Mouse (Mus musculus) inflammation-experienced regulatory T-cells, adult 6 months (primary cell): ENCODE measurements at regions not wholly inside any gene's neighbourhood (a gene's known extent, or its start where the extent isn't known, plus 50 kb on each side); places are given as distances from the start of the nearest gene placed in this dataset.

Source experiments
- ATAC-seq: one replicate; pipeline ENCODE4 v1.8.0; 2017

GRCm38 (mm10) chr7:136707200-136708003, 187.0 kb upstream of the Mgmt start:
- ATAC-seq = no peak

- no peak for ATAC-seq
Measured at GRCm38 (mm10) chr7:136708004-136708435, 186.4 kb upstream of the Mgmt start.

DNA sequence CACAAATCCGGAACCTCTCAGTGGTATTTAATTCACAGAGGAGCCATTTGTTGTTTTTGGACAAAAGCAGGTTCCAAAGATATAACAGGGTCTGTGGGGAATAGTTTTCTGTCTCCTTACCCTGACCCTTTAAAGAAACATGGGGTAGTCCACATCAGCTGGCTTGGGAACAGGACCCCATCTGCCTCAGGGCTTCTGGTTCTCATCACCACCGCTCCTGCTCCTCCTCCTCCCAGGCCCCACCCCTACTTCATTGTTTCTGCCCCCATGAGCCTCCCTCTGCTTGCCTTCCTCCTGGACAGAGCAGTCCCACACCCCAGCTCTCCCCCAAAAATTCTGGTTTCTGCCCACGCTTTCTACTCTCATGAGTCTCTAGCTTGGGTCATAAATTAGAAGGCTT, 183.8 kb upstream of the Mgmt start:
- no peak for ATAC-seq

- no peak for ATAC-seq
Measured at GRCm38 (mm10) chr7:136712962-136713640, 181.3 kb upstream of the Mgmt start.

- no peak for ATAC-seq
Measured at GRCm38 (mm10) chr7:136727628-136728402, 166.6 kb upstream of the Mgmt start.

DNA sequence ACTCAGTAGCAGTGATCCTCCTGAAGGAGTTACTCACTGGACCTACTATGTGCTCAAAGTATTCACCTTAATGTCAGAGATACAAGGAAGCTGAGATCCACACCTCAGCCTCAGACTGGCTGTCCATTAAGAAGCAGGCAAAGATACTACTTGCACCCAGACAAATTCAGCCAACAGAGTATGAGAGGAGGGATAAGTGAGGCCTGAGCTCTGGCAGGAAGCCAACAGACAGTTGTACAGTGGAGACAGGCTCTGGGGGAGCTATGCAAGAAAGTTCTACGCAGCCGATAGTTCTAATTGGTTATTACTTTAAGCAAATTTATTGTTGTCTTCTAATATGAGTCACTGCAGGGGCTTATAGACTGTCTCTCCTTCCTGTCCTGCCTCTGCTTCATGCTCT, 152.2 kb upstream of the Mgmt start:
- no peak for ATAC-seq

DNA sequence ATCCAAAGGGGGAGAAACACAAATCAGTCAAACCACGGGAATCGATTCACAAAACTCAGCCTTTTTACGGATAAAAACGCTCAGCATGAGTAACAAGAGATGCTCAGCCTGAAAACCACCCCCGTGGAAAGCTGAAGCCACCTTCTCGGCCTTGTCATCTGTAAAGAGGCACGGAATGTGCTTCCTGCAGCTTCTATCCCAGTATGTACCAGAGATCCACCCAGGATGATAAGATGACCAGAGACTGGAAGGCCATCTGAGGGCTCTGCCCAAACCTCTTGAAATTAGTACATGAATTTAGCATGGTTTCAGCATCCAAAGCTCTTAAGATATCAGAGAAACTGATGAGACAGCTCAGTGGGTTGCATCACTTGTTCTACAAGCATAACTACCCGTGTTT, 149.0 kb upstream of the Mgmt start:
- ATAC-seq = no peak

DNA sequence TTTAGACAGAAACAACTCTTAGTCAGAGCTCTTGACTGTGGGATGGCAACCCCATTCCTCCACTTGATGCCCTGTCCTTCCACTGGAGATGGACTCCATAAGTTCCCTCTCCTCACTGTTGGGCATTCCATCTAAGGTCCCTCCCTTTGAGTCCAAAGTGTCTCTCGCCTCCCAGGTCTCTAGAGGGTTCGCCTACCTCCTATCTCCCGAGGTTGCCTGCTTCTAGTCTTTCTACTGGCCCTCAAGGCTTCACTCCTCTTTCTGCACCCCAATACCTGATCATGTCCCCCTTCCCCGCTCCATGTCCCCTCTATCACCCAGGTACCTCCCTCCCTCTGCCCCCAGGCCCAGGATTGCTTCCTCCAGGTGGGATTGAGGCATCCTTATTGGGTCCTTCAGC, 142.9 kb upstream of the Mgmt start:
- ATAC-seq = no peak

- ATAC-seq = no peak
Measured at GRCm38 (mm10) chr7:136754821-136755220, 139.6 kb upstream of the Mgmt start.

DNA sequence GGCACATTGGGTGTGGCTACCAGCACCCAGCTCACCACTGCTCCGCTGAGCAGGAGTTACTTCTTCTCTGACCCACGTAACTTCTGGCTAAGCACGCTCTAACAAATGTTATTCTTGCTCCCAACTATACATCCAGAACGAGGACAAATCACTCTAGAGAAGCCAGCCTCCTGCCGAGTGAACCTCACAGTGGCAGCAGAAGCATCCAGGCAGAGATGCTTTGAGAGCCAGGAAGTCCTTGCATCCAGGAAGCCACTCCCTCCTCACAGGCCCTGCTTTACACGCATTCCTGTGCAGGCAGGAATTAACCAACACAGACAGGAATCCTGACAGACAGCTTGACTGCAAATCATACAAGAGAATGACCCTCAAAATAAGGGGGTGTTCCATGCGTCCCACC, 129.4 kb upstream of the Mgmt start:
- no peak for ATAC-seq

GRCm38 (mm10) chr7:136767231-136767630, 127.2 kb upstream of the Mgmt start:
- ATAC-seq = no peak

- ATAC-seq = no peak
Measured at GRCm38 (mm10) chr7:136780708-136781107, 113.7 kb upstream of the Mgmt start.

- no peak for ATAC-seq
Measured at GRCm38 (mm10) chr7:136791162-136791561, 103.3 kb upstream of the Mgmt start.

DNA sequence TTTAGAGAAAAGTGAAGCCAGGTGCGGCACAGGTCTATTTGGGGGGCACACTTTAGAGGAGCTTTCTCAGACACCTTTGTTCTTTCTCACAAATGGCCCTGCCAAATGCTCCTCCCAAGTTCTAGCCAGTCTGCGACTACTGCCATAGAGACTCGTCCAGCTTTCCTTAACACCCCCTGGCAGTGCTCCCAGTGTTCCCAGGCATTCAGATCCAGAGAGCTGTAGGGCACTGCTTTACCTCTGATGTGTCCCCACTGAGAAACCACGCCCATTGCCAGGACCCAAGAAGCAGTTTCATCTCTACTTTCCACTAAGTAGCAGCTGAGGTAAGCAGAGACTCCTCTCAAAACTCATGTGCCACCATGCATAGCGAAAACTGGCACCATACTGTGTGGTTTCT, 102.3 kb upstream of the Mgmt start:
- ATAC-seq = no peak

DNA sequence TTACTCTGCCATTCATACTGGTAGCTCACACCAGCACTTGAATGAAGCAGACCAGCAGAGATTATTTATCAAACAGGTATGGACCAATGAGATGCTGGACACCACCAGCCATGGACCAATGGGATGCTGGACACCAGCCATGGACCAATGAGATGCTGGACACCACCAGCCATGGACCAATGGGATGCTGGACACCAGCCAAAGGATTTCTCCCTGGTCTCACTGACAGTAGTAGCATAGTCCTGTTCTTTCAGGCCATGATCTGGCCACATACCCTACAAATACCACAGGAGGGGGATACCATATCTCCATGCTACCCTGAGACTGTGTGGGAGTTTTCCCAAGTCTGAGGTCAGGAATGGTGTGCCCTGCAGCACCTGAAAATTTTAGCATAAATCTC, 98.0 kb upstream of the Mgmt start:
- ATAC-seq = no peak

DNA sequence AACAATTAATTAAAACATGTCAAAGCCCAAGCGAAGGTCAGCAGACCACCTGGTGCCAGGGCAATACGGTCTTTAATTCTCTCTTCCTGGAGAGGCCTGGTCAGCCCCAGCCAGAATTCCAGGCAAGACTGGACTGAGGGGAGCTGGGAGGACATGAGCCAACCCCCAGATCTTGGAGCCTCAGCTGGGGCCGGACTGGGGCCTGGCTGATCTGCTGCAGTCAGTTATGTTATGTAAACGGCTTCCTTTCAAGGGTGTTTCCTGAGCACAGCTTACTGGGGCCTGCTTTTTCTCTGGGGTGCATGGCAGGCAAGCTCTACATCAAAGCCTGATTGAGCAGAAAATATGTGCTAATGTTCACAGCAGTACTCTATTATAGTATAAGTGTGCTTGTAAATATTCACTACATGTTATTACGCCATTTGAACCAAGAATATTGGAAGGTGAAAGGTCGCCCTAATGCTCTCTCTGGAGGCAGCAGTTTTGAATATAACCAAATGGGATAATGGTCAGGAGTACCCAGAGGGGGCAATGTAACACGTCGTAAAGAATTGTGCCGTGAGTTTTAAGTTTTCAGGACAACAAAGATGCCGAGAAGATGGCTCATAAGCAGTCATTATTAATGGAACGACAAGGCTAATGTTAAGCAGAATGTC, 96.5 kb upstream of the Mgmt start:
- no peak for ATAC-seq

DNA sequence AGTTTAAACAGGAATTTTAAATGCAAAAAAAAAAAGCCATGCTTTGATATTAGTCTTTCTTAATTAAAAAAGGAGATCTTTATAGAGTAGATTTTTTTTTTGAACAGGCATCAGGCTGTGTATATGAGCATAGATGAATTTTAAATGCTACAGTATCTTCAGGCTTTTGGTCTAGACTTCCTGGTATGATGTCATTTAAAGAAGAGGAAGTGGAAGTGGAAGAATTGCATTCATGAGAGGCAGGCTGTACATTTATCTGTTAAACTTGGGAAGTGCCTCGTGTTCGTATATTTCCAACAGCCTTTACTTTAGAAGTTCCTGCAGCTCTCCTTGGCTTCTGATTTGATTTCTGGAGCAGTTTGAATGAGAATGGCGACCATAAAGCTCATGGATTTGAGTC, 95.8 kb upstream of the Mgmt start:
- no peak for ATAC-seq

- no peak for ATAC-seq
Measured at GRCm38 (mm10) chr7:136807101-136807500, 87.3 kb upstream of the Mgmt start.

- ATAC-seq = no peak
Measured at GRCm38 (mm10) chr7:136807968-136808367, 86.4 kb upstream of the Mgmt start.

DNA sequence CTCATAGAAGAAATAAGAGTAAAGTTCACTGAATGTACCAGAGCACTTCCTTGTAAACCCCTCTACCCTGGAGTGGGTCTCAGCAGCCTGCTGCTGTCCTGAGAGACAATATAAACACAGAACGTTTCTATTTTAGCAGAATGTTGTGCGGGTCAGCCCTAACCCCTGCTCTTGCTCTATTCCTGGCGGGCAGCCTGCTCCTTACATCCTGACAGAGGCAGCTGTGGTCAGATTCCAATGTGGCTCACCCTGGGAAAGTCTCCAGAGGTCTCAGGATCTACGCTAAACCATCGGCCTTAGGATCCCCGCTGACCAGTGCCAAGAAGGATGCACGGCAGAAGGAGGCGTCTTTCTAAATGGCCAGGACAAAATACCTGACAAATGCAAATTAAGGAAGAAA, 84.8 kb upstream of the Mgmt start:
- no peak for ATAC-seq

DNA sequence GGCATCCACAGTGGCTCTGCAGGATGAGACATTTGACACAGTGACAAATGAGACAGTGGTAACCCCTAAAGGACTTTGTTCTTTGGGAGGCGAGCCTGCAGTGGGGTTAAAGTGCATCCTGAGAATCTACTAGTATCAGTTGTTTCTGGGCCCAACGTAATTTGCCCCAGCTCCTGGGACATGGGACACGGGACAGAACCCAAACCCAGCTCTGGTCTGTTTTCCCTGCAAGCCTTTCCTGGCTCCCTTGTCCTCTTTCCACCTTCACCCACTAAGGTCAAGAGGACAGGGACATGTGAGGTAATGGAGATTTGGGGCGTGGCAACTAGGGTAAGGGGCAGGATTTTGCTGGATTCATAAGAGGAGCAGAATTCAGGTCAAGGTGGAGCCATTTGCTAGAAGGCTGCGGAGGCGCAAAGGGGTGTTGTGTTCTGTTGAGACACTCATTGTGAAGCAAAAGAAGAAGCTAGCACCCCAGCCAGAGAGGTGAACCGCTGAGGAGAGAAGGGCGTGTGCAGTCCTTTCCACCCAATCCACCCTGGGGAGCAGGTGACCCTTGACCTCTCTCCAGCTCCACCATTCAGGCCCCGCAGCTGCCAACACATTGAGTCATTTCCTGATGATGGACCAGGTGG, 80.6 kb upstream of the Mgmt start:
- ATAC-seq = no peak

GRCm38 (mm10) chr7:136814751-136815150, 79.7 kb upstream of the Mgmt start:
- ATAC-seq = no peak

GRCm38 (mm10) chr7:136820291-136820690, 74.1 kb upstream of the Mgmt start:
- ATAC-seq = no peak
